Mouse (Mus musculus) B cell, adult 2 months (primary cell): ENCODE measurements around the gene Thsd7b.

Experiments used
- DNase-seq, 2 experiments: peaks; one replicate each; pipeline ENCODE4 v3.0.0; 2022

Thsd7b gene

GRCm38 (mm10) chr1:129526967-129527366 is 253.9 kb downstream of the Thsd7b start:
- DNase-seq: no peak

DNA sequence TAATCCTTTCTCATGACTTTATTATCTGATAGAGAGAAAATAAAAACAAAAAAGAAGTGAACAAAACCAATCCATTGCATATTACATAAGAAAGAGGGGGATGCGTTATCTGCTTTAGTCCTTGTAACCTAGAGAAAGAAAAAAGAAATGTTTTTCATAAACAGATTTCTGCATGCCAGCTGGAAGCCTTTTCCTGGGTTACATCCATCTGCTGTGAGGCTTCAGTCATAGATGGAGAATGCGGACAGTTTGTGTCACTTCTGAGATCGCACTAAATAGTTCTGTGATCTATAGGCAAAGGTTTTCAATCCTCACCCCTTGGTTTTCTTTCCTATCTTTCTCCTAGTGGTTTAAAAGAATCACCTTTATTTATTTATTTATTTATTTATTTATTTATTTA is 259.1 kb downstream of the Thsd7b start:
- no peak for DNase-seq

DNA sequence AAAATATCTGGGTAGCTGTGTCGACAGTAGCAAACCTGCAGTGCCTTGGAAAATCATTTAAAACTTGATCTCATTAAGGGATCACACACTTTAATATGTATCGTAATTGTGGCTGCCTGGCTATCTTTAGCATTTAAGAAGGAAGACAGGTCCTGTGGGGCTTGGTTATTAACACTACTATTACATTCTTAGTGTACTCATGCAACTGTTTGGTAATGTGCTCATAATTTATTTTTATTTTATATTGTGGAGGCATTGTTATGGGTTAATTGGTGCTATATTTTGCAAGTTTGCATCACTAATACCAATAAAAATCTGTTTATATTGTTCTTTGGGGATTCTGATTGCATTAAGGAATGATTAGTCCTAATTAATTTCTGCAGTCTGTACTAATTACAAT is 265.4 kb downstream of the Thsd7b start:
- DNase-seq: no peak

DNA sequence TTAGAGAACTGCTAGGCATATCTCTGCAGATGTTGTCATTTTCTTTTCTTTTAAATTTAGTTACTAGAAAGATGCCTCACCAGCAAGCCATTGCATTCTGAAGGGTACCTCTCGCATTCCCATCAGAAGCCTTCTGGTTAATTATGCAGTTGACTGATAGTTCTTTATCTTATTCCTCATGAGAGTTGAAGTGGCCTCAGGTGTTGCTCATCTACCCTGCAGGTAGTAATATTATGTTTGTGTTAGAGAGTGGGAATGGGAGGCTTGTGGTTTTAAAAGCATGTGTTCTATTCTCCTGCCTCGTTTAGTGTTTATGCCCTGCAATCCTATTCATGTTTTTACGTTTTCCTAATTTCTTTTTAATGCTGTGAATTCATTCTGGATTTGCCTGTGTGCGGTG is 265.9 kb downstream of the Thsd7b start:
- no peak for DNase-seq

- DNase-seq: no peak
These were observed 267.6 kb downstream of the Thsd7b start for GRCm38 (mm10) chr1:129540751-129541150.

- no peak for DNase-seq
These were observed 269.6 kb downstream of the Thsd7b start for GRCm38 (mm10) chr1:129542563-129543146.

GRCm38 (mm10) chr1:129543169-129543568 is 270.1 kb downstream of the Thsd7b start:
- no peak for DNase-seq

GRCm38 (mm10) chr1:129558054-129558453 is 285.0 kb downstream of the Thsd7b start:
- DNase-seq: no peak

DNA sequence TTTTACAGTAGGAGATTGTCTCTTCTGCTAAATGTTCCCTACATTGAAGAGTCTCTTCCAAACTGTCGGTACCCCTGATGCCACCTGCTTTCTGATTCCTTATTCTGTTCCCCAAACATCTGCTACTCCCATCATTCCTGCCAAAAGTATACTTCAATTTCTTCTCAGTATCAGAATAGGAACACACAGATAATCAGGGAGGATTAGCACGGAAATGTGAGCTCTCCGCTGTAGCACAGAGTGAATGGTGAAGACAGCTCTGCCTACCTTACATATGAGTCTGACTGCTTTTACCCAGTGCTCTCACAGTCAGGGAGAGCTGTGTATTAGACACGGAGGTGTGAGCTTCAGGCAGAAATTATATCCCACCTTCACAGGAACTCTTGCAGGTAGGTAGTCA is 286.0 kb downstream of the Thsd7b start:
- DNase-seq: no peak

DNA sequence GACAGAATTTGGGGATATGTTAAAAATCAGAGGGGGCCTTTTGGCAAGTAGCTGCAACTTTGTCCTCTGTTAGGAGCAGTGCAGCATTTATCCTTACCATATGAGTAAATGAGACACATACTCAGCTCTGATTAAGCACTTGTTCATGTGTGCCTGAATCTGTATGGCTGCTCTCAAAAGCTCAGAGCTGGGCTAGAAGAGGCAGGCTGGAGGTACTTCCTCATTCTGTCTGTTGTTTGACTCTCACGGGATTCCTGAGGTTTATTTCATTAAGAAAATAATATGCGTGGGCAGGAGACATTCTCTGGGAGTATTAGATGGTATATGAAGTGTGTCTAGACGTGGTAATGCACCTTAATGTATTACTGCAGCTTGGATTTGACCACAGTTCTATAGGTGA is 286.7 kb downstream of the Thsd7b start:
- no peak for DNase-seq

- no peak for DNase-seq
These were observed 289.6 kb downstream of the Thsd7b start for GRCm38 (mm10) chr1:129562707-129563106.

DNA sequence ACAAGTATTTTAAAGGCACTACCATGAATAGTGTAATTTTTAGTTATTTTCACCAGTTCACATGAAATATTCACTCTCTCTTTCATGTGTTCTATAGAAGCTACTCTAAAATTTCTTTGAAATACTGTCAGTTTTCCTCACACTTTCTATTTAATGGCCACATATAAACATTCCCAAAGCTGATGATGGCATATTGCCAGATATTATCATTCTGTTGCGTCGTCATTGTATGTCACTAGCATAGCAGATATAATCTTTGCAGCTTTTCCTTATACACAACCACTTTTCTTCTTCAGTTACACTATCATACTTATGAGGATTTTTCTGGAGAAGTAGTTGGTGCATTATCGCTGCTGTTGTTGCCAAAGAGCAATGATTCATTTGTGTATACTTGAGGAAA is 297.4 kb downstream of the Thsd7b start:
- no peak for DNase-seq

GRCm38 (mm10) chr1:129579955-129580354 is 306.9 kb downstream of the Thsd7b start:
- no peak for DNase-seq

DNA sequence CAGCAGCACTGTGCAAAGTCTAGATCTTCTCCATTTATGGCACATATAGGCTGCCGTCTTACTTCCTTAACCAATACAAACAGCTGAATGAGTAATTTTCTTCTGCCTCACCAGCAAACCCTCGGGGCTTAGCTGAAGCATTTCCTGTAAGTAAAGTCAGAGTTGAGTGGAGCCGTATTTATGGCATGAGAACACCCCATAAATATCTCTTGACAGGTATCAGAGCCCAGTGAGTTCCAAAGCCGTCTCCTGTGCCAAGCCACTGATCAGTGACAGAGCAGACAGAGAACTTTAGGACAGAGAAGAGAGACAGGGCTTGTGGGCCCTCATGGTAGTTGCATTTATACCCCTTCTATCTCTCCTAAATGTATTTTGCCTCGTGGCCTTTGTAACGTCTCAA is 313.5 kb downstream of the Thsd7b start:
- DNase-seq: no peak

DNA sequence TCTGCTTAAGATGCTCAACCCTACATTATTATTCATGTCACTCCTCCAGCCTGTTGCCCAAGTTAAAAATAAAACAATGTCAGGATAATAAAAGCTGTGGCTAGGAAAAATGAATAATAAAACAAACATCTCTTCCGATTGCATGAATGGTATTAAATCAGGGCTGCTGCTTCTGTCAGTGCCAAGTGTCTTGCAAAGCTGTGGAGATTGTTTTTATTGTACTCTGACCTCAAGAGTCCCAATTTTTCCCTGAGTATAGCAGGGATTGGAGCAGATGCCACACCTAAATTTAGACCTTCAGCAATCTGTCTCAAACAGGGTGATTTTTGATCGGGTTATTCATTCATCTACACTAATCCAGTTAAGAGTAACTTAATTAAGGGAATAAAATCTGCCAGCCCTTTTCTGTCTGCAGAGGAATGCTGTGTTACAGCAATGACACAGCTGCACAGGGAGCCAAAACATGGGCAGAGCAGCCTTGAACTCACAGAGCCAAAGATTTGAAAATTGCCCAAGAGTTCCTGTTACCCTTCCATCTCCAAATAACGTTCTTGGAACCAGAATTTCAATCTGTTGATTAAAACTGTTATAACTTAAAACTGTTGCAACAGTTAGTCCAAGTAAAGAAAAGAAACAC is 316.4 kb downstream of the Thsd7b start:
- no peak for DNase-seq

DNA sequence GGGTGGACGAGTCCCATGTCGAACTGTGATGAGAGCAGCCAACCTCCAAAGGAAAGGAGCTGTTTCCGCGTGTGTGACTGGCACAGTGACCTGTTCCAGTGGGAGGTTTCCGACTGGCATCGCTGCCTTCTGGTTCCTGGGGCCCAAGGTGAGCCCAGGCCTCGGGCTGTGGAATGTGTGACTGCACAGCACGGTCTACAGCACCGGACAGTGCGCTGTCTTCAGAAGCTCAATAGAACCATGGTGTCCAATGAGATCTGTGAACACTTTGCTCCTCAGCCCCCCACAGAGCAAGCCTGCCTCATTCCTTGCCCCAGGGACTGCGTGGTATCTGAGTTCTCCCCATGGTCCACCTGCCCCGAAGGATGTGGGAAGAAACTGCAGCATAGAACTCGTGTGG is 322.3 kb downstream of the Thsd7b start:
- DNase-seq: no peak

DNA sequence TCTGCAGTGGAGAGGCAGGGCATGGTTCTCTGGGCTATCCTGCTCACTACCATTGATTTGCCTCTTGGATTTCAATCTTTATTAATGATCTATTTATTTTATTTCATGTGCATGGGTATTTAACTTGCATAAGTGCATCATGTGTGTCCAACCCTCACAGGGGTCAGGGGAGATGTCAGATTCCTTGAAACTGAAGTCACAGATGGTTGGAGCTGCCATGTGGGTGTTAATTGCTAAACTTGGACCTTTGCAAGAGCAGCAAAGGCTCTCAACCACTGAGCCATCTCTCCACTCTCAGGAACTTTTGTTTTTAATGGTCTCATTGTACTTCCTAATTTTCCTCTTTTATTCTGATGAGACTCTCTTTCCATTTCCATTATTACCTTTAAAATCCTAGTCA is 327.8 kb downstream of the Thsd7b start:
- DNase-seq: no peak

GRCm38 (mm10) chr1:129602284-129602683 is 329.2 kb downstream of the Thsd7b start:
- DNase-seq: no peak

DNA sequence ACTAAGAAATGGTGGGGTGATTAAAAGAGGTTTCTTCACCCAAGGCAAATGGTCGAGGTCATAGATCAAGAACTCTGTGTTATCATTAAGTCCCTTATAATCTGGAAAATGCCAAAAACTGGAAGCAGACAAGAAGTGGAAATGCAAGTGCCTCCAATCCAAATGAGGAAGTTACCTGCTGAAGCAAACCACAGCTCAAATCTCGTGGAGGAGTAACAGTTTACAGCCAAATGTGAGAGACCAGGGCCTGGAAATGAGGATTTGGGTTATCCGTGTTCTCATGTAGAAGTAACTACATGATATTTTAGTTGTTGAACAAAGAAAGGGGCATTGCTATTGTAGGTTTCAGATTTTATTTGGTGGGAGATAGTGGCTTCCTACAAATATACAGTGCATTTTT is 335.3 kb downstream of the Thsd7b start:
- DNase-seq: no peak

DNA sequence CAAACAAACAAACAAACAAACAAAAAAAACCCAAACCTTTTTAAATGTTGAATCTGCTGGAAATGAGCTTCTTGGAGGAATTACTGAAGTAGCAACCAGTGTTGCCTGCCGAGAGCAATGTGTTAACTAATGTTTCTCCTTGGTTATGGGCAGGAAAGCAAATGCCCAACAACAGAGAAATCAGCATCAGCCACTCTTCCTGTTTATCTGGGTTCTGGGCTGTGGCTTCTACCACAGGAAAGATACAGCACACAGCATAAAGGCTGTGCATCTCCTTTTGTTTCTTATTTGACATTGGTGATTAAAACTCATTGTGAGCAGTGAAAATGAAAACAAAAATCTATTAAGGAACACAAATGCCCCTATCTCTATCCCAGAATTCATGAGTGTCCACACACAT is 343.0 kb downstream of the Thsd7b start:
- DNase-seq: no peak

DNA sequence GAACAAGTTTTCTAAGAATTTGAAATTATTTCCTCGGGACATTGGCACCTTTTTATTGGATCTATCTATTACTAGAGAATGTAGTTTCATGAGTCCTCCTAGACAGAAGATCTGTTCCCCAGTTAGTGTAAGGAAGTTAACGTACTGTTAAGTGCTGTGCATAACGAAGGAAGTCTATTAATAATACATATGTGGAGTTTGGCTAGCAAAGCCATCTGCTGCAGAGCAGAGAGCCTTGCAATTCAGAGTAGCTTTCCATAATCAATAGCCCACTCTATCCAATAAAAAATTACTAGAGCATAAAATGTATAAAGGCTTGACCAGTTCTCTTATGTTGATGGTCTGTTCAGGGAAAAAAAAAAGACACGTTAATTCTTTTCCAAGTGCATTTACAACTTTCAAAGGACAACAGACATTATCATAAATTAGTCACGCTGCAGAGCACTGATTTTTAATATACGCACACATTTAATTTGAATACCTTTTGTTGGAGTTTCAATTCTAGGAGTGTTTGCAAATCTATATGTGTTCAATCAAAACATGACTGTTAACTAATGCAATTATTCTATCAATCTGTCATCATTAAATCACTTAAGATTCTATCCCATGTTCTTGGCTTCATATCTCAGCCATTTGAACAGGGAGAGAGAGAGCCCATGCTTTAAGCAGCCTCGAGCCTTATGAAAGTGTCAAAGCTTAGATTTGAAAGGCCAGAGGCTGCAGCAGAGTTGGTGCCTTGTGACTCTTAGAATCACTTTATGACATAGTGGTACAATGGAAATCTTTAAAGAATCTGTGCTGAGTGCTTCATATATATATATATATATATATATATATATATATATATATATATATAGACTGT is 346.6 kb downstream of the Thsd7b start:
- no peak for DNase-seq

DNA sequence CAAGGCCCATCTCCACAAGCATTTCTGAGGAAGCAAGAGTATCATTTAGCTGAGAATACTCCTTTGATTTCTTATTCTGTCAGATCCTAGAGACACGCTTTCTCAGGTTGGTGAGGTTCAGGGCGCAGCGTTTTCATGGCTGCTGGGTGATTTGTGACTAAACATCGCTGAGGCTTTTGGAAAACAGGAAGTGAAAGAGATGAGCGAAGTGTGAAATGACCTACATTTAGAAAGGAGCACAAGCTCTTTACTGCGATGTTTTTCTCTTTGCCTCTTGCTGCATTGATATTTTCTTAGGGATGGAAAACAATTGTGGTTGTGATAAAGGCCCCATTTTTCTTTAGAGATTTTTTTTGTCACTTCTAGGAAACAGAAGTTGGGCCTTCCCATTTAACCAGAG is 351.4 kb downstream of the Thsd7b start:
- no peak for DNase-seq

DNA sequence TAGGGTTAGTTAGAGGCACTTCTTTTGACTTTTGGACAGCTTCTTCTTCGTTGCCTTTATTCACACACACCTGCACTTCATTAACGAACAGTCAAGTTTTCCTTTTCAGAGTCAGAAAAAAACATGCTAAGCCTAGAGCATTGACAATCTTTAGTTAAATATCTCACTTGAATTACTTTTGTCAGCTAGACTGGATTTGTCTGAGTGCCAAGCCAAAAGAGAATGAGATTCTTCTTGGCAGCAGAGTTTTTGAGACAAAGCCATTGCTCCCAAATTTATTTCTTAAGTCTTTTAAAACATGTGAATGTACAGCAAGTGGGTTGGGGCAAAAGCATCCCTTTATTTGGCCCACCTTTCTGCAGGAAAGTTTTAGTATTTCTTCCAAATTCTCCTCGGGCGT is 362.0 kb downstream of the Thsd7b start:
- DNase-seq: no peak

DNA sequence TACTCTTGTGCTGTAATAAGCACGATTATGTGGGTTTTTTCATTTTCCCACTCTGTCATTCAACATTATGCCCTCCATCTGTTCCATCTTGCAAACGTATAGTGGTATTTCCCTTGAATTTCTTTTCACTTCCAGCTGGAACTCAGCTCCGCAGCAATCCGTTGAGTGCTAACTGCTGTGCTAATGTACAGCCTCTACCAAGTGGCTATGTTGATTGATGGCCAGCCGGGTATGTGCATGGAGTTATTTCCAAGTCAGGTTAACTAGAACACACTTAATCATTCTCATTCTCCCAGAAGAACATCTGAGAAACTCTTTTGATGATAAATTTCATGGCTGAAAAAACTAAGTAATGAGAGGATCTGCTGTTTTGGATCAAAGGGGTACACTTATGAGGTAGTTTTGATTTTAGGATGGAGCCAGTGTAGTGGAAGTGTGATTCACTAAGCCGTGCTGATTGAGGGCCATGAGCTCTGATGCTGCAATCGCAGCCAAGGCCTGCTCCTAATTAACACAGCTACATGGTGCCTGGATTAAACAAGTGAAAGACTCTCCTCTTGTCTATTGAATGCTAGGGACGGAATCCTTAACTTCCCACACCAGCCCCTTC is 371.3 kb downstream of the Thsd7b start:
- no peak for DNase-seq
